Mouse (Mus musculus) B cell, adult 2 months (primary cell): ENCODE measurements around the gene Frmd4b.
"Not testable (repeated sequence)": the region's sequence is repeated elsewhere in the genome, so short reads cannot be mapped to it uniquely, and the experiment has no call there.

Experiments used
- DNase-seq, 2 experiments: peaks; one replicate each; pipeline ENCODE4 v3.0.0; 2022

Gene Frmd4b

GRCm38 (mm10) chr6:97411327-97411726 lies 206.0 kb downstream of the Frmd4b start:
- DNase-seq, result no peak

DNA sequence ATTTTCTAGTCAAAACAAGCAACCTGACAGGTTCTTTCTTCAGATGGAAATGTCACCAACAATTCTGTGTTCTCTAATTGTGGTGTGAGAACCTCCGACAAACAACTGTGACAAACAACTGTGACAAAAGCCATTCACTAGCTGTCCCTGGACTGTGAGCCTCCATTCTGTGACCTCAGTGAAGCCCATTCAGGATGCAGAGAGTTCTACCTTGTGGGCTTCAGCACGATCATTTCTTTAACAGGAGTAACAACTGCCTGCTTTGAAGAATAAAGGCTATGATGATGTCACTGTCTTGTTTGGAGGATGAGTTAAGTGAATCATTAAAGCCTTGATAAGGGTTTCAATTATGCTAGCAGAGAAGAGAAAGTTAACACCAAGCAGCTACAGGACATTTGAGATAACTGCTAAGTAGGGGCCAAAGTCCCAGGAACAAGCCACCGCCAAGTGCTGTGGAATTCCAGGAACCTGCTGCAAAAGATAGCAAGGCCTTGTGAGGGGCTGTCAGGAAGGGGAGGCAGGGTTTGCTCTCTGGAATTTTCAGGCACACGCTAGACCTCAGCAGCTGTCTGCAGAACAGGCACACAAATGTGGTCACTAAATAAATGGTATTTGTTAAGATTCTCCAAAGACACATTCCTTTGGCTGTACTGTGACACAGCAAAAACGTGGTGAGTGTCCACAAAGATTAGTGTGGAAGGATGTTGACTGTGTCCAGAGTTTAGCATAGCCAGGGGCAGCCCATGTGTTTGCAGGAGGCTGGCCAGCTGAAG lies 207.7 kb downstream of the Frmd4b start:
- no peak for DNase-seq

- no peak for DNase-seq
Measured at GRCm38 (mm10) chr6:97407914-97408313, 209.4 kb downstream of the Frmd4b start.

DNA sequence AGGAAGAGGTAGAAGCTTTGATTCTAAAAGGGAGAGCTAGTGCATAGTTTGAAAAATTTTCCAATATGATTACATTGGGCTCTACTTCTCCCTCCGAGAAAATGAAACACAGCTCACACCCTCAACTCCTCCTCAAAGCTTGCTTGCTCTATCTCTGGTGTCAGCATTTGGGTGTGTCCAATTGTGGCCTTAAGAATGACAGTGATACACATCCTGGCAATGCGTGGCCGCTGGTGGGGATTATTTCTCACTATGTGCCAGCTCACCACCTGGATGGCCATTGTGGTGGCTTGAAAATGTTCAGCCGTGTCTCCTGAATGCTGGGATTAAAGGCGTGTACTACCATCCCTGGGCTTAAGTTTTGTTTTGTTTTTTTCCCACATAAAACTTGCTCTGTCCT lies 209.9 kb downstream of the Frmd4b start:
- no peak for DNase-seq

DNA sequence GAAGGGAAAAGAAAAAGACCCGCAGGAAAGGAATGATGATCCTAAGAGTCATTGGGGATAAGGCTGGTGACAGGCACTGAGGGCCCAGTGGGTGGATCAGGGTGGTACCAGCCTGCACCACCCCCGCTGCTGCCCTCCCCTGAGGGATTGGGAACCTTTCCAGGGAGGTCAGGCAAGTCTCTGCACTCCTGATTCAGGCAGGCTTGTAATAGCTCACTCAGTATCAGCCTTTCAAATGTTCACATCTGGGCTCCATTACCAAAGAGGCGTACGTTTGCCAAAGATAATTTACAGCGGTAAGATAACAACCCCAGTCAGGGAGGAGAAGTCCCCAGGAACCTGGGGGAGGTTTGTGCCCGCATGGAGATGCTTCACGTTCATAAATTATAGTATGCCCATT lies 212.0 kb downstream of the Frmd4b start:
- no peak for DNase-seq

DNA sequence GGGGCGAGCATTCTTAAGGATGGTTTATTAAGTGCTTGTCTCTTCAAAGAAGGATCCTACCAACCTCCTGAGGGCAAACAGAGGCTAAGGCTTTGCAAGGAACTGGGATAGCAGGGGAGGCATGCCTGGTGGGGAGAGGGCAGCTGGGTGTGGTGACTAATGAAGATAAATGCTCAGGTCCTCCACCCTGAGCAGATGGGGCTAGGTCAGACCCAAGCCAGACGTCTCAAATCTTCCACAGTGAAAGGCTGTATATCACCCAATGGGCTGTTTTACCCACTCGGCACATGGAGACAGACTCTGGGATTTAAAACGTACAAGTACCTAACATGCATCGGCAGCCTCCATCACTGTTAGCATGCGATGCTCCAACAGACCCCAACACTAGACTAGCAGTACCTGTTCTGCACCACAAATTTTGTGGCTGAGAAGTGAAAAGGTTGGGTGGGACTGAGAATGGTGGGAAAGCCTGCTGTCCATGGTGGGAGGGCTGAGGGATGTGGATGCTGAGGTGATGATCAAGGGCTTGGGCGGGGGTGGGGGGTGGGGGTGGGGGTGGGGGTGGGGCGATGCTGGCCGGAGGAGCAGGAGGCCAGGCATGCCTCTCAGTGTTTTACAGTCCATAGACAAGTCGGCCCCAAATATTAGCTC lies 214.4 kb downstream of the Frmd4b start:
- no peak for DNase-seq

- DNase-seq, result no peak
Measured at GRCm38 (mm10) chr6:97400446-97400845, 216.9 kb downstream of the Frmd4b start.

DNA sequence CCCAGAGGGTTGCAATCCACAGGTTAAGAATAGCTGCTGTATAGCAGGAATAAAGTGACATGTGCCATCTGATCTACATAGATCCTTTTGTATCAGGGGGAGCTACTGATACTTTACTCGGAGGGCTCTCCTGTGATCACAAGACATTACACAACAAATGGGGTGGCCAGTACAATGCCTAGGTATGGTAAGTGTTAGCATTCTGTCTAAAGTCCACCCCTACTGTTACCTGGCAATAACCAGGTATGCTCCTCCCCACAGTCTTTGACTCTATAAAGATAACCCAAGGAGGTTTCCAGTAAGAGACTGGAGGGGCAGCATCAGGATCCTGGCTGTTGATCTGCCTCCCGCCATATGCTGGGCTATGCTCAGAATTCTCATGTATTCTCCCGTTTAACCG lies 219.4 kb downstream of the Frmd4b start:
- DNase-seq, result no peak

DNA sequence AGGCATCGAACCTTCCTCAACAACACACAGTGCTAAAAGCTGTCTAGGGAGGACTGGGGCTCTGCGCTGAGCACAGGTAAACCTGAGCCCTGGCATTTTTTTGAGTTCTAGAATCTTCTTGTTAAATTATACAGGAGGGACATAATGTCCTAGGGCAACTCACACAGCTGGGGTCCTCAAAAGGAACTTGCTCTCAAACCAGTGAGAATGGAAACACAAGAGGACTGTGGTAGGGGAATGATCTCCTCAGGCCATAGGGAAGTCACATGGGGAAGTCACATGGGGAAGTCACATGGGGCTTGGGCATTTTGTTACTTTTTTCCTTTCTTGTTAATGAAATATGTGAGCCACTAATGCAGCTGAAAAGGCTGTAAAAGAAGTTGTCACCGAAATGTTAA lies 220.4 kb downstream of the Frmd4b start:
- no peak for DNase-seq

DNA sequence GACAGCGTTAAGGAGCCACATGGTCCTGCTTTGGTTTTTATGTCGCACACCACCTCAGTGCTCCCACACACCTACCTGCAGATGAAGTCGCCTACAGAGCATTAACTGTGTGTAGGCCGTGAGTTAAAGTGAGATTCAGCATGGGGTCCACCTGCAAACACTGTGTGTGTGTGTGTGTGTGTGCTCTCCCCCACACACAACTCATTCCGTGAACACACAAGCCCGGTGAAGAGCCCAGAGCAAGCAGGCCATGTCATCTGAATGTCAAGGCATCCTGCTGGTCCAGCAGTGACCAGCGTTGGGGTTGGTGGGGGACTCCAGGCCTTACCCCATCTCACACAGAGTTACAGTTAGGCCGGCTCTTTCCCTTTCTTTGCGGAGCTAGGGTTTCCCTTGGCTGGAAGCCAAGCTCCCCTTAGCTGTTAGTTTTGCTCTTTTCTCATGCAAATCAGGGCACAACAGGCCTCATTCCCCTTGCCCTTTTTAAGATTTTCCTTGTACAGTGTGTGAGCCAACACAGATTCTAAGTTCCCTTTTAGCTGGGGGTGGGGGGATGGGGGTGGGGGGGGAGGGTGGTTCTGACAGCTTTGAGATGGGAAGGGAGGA lies 220.9 kb downstream of the Frmd4b start:
- DNase-seq, result no peak

- no peak for DNase-seq
Measured at GRCm38 (mm10) chr6:97395477-97396350, 221.6 kb downstream of the Frmd4b start.

GRCm38 (mm10) chr6:97394473-97395075 lies 222.8 kb downstream of the Frmd4b start:
- no peak for DNase-seq

- DNase-seq, result no peak
Measured at GRCm38 (mm10) chr6:97392912-97393311, 224.4 kb downstream of the Frmd4b start.

GRCm38 (mm10) chr6:97387388-97387787 lies 230.0 kb downstream of the Frmd4b start:
- no peak for DNase-seq

- no peak for DNase-seq
Measured at GRCm38 (mm10) chr6:97384918-97385317, 232.4 kb downstream of the Frmd4b start.

- DNase-seq, result no peak
Measured at GRCm38 (mm10) chr6:97381275-97381674, 236.1 kb downstream of the Frmd4b start.

DNA sequence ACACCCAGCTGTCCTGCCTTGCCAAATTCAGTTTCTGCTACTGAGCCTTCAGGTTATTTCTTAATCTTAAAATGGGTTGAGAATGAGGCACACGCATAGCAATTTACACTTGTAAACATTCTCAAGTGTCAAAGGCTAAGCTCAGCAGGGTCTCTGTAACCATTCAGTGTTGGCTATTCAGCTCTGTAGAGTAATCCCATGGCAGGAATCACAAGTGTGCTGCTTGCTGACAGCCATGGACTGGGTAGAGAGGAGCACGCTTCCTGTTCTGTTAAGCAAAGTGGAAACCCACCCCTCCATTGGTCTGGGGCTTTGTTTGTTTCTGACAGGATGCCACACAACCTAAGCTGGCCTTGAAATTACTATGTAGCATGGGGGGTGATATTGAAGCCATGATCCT lies 246.4 kb downstream of the Frmd4b start:
- no peak for DNase-seq

GRCm38 (mm10) chr6:97370460-97370859 lies 246.9 kb downstream of the Frmd4b start:
- no peak for DNase-seq

GRCm38 (mm10) chr6:97363846-97364245 lies 253.5 kb downstream of the Frmd4b start:
- DNase-seq, result no peak

DNA sequence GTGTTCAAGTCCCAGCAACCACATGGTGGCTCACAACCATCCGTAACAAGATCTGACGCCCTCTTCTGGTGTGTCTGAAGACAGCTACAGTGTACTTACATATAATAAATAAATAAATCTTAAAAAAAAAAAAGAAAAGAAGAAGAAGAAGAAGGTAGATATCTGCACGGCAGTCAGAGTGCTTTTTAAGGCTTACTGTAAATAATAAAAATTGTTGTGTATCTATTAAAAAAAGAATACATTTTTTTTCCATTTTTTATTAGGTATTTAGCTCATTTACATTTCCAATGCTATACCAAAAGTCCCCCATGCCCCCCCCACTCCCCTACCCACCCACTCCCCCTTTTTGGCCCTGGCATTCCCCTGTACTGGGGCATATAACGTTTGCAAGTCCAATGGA lies 259.7 kb downstream of the Frmd4b start:
- not testable (repeated sequence) for DNase-seq

GRCm38 (mm10) chr6:97356612-97357011 lies 260.7 kb downstream of the Frmd4b start:
- no peak for DNase-seq

DNA sequence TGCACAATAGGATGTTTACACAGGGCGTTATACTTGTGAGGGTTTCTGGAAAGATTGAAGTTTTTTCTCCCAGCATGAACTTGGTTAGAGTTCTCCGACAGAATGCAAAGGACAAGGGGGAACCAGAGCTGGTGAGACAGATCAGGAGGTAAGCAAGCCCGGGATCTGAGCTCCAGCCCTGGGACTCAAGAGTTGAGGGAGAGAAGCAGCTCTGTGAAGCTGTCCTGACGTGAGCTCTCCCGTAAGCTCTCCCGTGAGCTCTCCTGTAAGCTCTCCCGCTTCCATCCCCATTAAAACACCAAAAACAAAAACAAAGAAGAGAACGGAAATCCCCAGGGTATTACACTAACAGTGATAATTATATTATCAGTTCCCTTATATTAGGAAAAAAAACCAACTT lies 262.2 kb downstream of the Frmd4b start:
- no peak for DNase-seq

DNA sequence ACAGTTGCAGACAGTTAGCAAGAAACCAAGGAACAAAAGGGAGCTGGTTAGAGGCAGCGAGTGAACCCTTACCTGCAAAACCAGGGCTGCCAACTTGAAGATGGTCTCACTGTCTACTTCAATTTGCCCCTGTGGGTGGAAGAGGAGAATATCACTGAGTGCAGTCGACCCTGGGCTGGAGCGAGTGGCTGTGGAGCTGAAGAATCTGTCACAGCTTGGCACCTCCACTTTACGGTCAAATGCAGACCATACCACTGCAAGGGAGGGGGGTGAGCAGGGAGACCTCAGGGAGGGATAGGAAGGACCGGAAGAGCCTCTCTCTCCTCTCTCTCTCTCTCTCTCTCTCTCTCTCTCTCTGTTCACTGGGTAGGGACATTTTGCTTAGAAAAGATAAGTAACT lies 263.4 kb downstream of the Frmd4b start:
- no peak for DNase-seq
